Mouse (Mus musculus): ENCODE measurements around the gene Osbpl10. TPM values are rescaled to one million over a fixed set of nuclear protein-coding genes. Genes with fewer than 3 reads are reported as not detected.

Gene Osbpl10
- total RNA-seq, 2 experiments from 2014 or later: 3.2 to 3.6 TPM

- DNase-seq: no peak
Measured at GRCm38 (mm10) chr9:115163693-115164092, 185.3 kb downstream of the Osbpl10 start.

DNA sequence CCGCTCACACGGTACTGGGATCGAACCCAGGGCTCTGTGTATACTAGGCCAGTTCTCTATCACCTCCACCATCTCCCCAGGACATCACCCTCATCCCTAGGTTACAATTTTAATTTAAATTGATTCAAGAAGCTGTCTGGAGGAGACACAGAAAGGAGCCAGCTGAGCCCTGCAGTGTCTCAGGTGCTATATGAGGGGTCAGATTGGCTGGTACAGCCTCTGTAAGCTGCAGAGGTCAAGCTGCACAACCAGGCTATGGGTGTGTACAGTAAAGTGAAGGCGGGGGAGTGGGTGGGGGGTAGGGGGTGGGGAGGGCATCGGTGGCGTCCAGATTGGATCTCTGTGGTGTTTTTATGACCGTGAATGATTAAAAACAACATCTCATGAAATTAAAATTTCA lies 186.0 kb downstream of the Osbpl10 start:
- DNase-seq: no peak

DNA sequence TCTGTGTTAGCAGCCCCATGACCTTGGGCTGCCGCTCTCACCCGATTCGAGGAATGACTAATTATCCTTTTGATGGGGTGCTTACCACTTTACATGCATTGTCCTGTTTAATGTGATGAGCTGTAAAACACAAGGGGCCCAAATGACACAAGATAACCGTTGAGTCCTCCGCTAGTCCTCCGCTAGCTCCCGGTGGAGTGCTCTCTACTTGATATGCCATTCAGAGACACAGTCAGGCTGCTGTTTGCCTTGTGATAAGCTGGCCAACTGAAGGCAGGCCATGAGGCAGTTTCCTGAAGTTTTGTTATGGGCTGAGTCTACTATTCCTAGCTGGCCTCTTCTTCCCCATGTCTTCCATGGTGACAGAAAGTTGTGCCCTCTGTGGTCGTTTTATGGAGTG lies 187.6 kb downstream of the Osbpl10 start:
- no peak for DNase-seq

DNA sequence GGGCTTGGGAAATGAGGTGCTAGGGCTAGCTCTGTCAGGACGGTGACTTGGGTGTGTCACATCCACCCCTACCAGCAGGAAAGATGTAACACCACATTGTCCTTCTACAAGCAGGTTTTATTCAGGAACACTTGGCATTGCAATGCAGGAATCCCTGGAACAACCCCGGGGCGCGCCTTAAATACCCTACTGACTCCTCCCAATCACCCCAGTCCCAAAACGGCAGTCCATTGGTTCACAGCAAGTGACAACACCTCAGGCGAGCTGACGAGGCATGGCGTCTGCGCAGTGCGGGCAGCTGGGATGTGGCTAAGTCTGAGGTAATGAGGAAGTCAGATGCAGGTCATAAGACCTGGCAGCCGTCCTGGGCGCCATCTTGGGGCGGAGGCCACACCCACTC lies 191.2 kb downstream of the Osbpl10 start:
- no peak for DNase-seq

GRCm38 (mm10) chr9:115172096-115172495 lies 193.7 kb downstream of the Osbpl10 start:
- no peak for DNase-seq

GRCm38 (mm10) chr9:115179154-115179553 lies 200.8 kb downstream of the Osbpl10 start:
- no peak for DNase-seq

- no peak for DNase-seq
Measured at GRCm38 (mm10) chr9:115179935-115180334, 201.6 kb downstream of the Osbpl10 start.

GRCm38 (mm10) chr9:115186402-115186801 lies 208.0 kb downstream of the Osbpl10 start:
- DNase-seq: no peak

DNA sequence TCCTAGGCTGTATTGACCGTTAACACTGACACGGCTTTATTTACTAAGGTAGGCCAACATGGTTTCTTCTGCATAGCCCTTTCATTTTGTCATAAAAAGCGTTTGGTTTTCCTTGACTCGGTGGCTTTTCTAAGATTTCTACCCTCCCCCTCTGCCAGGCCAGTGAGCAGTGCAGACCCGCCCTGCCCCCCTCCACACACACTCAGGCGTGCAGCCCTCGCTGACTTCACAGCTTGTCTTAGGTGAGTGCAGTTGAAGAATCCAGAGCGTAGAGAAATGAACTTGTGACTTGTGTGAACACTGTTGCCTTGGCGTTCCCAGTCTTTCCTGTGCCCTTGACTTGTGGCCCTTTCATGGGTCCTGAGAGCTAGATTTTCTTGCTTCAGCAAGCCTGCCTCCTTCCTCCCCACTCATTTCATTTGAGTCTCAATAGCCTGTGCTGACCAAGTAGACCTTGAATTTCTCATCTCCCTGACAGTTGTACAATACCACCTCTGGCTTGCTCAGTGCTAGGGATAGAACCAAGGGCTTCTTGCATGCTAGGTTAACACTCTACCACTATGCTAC lies 212.1 kb downstream of the Osbpl10 start:
- no peak for DNase-seq

DNA sequence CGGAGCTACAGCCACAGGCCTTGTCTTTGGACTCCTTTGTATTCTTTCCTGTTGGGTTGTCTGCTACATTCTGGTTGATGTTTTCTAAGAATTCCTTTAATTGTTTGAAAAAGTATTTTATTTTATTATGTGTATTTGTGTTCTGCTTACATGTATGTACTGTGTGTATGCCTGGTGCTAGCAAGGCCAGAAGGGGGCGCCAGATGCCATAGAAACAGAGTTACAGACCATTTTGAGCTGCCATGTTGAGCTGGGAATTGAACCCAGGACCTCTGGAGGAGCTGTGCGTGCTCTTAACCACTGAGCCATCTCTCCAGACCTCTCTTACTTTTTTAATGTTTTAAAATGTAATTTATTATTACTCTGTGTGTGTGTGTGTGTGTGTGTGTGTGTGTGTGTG lies 214.5 kb downstream of the Osbpl10 start:
- DNase-seq: no peak

- no peak for DNase-seq
Measured at GRCm38 (mm10) chr9:115197082-115197481, 218.7 kb downstream of the Osbpl10 start.

- DNase-seq: peak; percentile 9
Measured at GRCm38 (mm10) chr9:115200166-115200862, 221.9 kb downstream of the Osbpl10 start.

- DNase-seq: no peak
Measured at GRCm38 (mm10) chr9:115201264-115201663, 222.9 kb downstream of the Osbpl10 start.

DNA sequence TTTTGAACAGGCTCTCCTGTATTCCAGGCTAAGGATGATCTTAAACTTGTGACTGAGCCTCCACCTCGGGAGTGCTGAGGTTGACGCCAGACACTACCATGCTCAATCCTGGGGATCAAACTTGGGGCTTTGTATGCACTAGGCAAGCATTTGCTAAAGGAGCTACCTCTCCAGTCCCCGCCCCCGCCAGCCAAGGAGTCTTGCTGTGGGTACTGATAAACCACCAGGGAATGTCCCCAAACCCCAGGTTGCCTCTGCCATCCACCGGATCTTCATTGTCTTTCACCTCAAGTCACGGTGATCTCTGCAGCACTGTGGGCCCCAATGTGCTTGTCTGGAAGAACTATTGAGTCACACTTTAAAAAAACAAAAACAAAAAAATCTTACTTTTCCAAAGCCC lies 224.8 kb downstream of the Osbpl10 start:
- no peak for DNase-seq

GRCm38 (mm10) chr9:115205491-115205890 lies 227.1 kb downstream of the Osbpl10 start:
- DNase-seq: no peak

- no peak for DNase-seq
Measured at GRCm38 (mm10) chr9:115206219-115206618, 227.8 kb downstream of the Osbpl10 start.

- DNase-seq: no peak
Measured at GRCm38 (mm10) chr9:115209737-115210136, 231.4 kb downstream of the Osbpl10 start.

DNA sequence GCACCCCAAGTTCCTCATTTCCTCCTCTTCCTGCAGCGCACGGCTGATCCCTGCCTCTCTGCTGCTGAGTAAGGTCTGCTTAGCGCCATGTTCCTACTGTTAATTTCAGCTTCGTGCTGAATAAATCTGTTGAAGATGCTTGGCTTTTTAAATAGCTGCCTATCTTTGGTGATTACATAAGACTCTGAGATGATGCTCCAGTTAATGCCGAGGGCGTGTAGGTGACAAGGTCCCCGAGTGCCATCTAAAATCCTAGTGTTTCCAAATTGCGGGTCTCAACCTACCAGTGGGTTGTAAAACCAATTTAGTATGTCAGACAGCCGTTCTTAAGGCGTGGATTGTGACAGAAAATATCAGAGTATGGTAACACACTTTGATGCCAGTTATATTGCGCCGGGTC lies 232.2 kb downstream of the Osbpl10 start:
- no peak for DNase-seq

- no peak for DNase-seq
Measured at GRCm38 (mm10) chr9:115213755-115214264, 235.4 kb downstream of the Osbpl10 start.

GRCm38 (mm10) chr9:115214572-115215571 lies 236.5 kb downstream of the Osbpl10 start:
- no peak for DNase-seq

- DNase-seq: no peak
Measured at GRCm38 (mm10) chr9:115215830-115216701, 237.7 kb downstream of the Osbpl10 start.

- no peak for DNase-seq
Measured at GRCm38 (mm10) chr9:115217984-115218383, 239.6 kb downstream of the Osbpl10 start.
